Mouse (Mus musculus) induced T-regulatory cell, adult 2 months (primary cell): ENCODE data around the gene 9130230L23Rik.
"Not testable (repeated sequence)": the region's sequence is repeated elsewhere in the genome, so short reads cannot be mapped to it uniquely, and the experiment has no call there.

Experiments used
- DNase-seq: peaks from one replicate; pipeline ENCODE4 v3.0.0-alpha.2; 2012; ENCODE audit warnings: low read depth

9130230L23Rik gene

GRCm38 (mm10) chr5:66005041-66005678 is 1.1 kb upstream of the 9130230L23Rik start:
- DNase-seq: no peak

- no peak for DNase-seq
These were observed 2.9 kb downstream of the 9130230L23Rik start for GRCm38 (mm10) chr5:66001232-66001631.

GRCm38 (mm10) chr5:66000567-66001125 is 3.4 kb downstream of the 9130230L23Rik start:
- peak; percentile 33 for DNase-seq

- no peak for DNase-seq
These were observed 4.0 kb downstream of the 9130230L23Rik start for GRCm38 (mm10) chr5:66000074-66000473.

- DNase-seq: no peak
These were observed 5.0 kb downstream of the 9130230L23Rik start for GRCm38 (mm10) chr5:65999106-65999505.

- DNase-seq: no peak
These were observed 6.3 kb downstream of the 9130230L23Rik start for GRCm38 (mm10) chr5:65997813-65998212.

- DNase-seq: no peak
These were observed 9.4 kb downstream of the 9130230L23Rik start for GRCm38 (mm10) chr5:65994643-65995042.

GRCm38 (mm10) chr5:65991191-65991590 is 12.9 kb downstream of the 9130230L23Rik start:
- DNase-seq: peak; percentile 79

- not testable (repeated sequence) for DNase-seq
These were observed 17.1 kb downstream of the 9130230L23Rik start for GRCm38 (mm10) chr5:65987004-65987403.

- DNase-seq: peak; percentile 84
These were observed 17.7 kb downstream of the 9130230L23Rik start for GRCm38 (mm10) chr5:65986426-65986825.

- DNase-seq: no peak
These were observed 28.4 kb downstream of the 9130230L23Rik start for GRCm38 (mm10) chr5:65975731-65976130.

- DNase-seq: no peak
These were observed 30.9 kb downstream of the 9130230L23Rik start for GRCm38 (mm10) chr5:65973189-65973588.

GRCm38 (mm10) chr5:65968004-65968403 is 36.1 kb downstream of the 9130230L23Rik start:
- no peak for DNase-seq

GRCm38 (mm10) chr5:65967091-65967490 is 37.0 kb downstream of the 9130230L23Rik start:
- no peak for DNase-seq

- no peak for DNase-seq
These were observed 38.3 kb downstream of the 9130230L23Rik start for GRCm38 (mm10) chr5:65965771-65966279.

GRCm38 (mm10) chr5:65963291-65963690 is 40.8 kb downstream of the 9130230L23Rik start:
- DNase-seq: no peak

- DNase-seq: no peak
These were observed 43.5 kb downstream of the 9130230L23Rik start for GRCm38 (mm10) chr5:65960597-65960950.

GRCm38 (mm10) chr5:65959893-65960596 is 44.0 kb downstream of the 9130230L23Rik start:
- no peak for DNase-seq

- peak; percentile 88 for DNase-seq
These were observed 45.5 kb downstream of the 9130230L23Rik start for GRCm38 (mm10) chr5:65958597-65958996.

- no peak for DNase-seq
These were observed 47.7 kb downstream of the 9130230L23Rik start for GRCm38 (mm10) chr5:65956144-65957008.

- peak; percentile 98 for DNase-seq
These were observed 48.5 kb downstream of the 9130230L23Rik start for GRCm38 (mm10) chr5:65955343-65956143.
